Mouse (Mus musculus): ENCODE measurements around the gene Calhm1. TPM values are rescaled to one million over a fixed set of nuclear protein-coding genes. Genes with fewer than 3 reads are reported as not detected.

Calhm1 gene
- polyA plus RNA-seq, 1 experiment from 2014 or later = not detected

GRCm38 (mm10) chr19:47175472-47175871, 31.4 kb upstream of the Calhm1 start:
- Histone ChIP-seq H3K9ac (no peak overlapping the region), H3K27ac (no peak overlapping the region), H3K36me3 (no peaks in the 10 kb centered on the region), H3K4me2 (no peak overlapping the region), H3K4me1 (peaks cover 11% of the 10 kb centered on the region), H3K9me3 (no peaks in the 10 kb centered on the region), H3K27me3 (replicated peaks) (peaks cover 19% of the 10 kb centered on the region), H3K4me3 (replicated peaks) (no peak overlapping the region)
- no peak for ATAC-seq (ENCODE audit: insufficient read depth, low FRiP score, low read depth)
- WGBS = 58% methylated on average over 2 of the region's 2 CpGs

- peaks cover 11% of the 10 kb centered on the region; the same call in 1 of the 2 replicates for H3K27me3 ChIP-seq (replicated peaks)
- no peaks in the 10 kb centered on the region for H3K36me3 ChIP-seq
- 55% methylated on average over 3 of the region's 3 CpGs for WGBS
- no peak overlapping the region for H3K4me2 ChIP-seq
- no peak for ATAC-seq (ENCODE audit: insufficient read depth, low FRiP score, low read depth)
- peaks cover 8% of the 10 kb centered on the region for H3K4me1 ChIP-seq
- no peak overlapping the region for H3K4me3 ChIP-seq (replicated peaks)
- no peaks in the 10 kb centered on the region for H3K9me3 ChIP-seq
- H3K9ac ChIP-seq = no peak overlapping the region
- H3K27ac ChIP-seq = no peak overlapping the region
Measured at GRCm38 (mm10) chr19:47174515-47174914, 30.5 kb upstream of the Calhm1 start.

- Histone ChIP-seq H3K36me3 (no peaks in the 10 kb centered on the region), H3K4me3 (replicated peaks) (no peak overlapping the region), H3K4me2 (peak overlapping the region; percentile 41), H3K9ac (no peak overlapping the region), H3K27me3 (replicated peaks) (no peaks in the 10 kb centered on the region), H3K4me1 (peaks cover 13% of the 10 kb centered on the region; the same call in 1 of the 2 replicates), H3K27ac (no peak overlapping the region), H3K9me3 (no peaks in the 10 kb centered on the region)
- no peak; the same call in 1 of the 2 replicates for ATAC-seq (ENCODE audit: insufficient read depth, low FRiP score, low read depth)
- 25% methylated on average over 11 of the region's 11 CpGs for WGBS
Measured at GRCm38 (mm10) chr19:47168793-47169412, 24.8 kb upstream of the Calhm1 start.

GRCm38 (mm10) chr19:47168223-47168622, 24.2 kb upstream of the Calhm1 start:
- WGBS = 8% methylated on average over 13 of the region's 13 CpGs
- H3K9ac ChIP-seq = no peak overlapping the region
- no peak for ATAC-seq (ENCODE audit: insufficient read depth, low FRiP score, low read depth)

GRCm38 (mm10) chr19:47167617-47168214, 23.7 kb upstream of the Calhm1 start:
- no peaks in the 10 kb centered on the region for H3K9me3 ChIP-seq
- H3K27ac ChIP-seq = no peak overlapping the region
- no peaks in the 10 kb centered on the region for H3K27me3 ChIP-seq (replicated peaks)
- 41% methylated on average over 7 of the region's 7 CpGs for WGBS
- peak overlapping the region; percentile 41; the same call in 1 of the 2 replicates for H3K4me2 ChIP-seq
- H3K4me3 ChIP-seq (replicated peaks) = no peak overlapping the region
- no peak overlapping the region for H3K9ac ChIP-seq
- peaks cover 13% of the 10 kb centered on the region; the same call in 1 of the 2 replicates for H3K4me1 ChIP-seq
- ATAC-seq (ENCODE audit: insufficient read depth, low FRiP score, low read depth) = no peak; the same call in 1 of the 2 replicates
- H3K36me3 ChIP-seq = no peaks in the 10 kb centered on the region

More at GRCm38 (mm10) chr19:47168223-47168622, 24.2 kb upstream of the Calhm1 start:
- H3K4me2 ChIP-seq = peak overlapping the region; percentile 41
- peaks cover 13% of the 10 kb centered on the region; the same call in 1 of the 2 replicates for H3K4me1 ChIP-seq
- H3K36me3 ChIP-seq = no peaks in the 10 kb centered on the region
- no peaks in the 10 kb centered on the region for H3K9me3 ChIP-seq
- H3K27me3 ChIP-seq (replicated peaks) = no peaks in the 10 kb centered on the region
- no peak overlapping the region for H3K27ac ChIP-seq
- no peak overlapping the region for H3K4me3 ChIP-seq (replicated peaks)

- Histone ChIP-seq H3K27me3 (replicated peaks) (no peaks in the 10 kb centered on the region), H3K4me3 (replicated peaks) (no peak overlapping the region), H3K4me2 (no peak overlapping the region), H3K9me3 (no peaks in the 10 kb centered on the region), H3K27ac (no peak overlapping the region), H3K4me1 (peaks cover 13% of the 10 kb centered on the region; the same call in 1 of the 2 replicates), H3K36me3 (no peaks in the 10 kb centered on the region), H3K9ac (no peak overlapping the region)
- ATAC-seq (ENCODE audit: insufficient read depth, low FRiP score, low read depth) = no peak
- WGBS = 36% methylated on average over 3 of the region's 3 CpGs
Measured at GRCm38 (mm10) chr19:47166758-47167157, 22.7 kb upstream of the Calhm1 start.

- peaks cover 7% of the 10 kb centered on the region; the same call in 1 of the 2 replicates for H3K4me1 ChIP-seq
- H3K4me3 ChIP-seq (replicated peaks) = no peak overlapping the region
- no peaks in the 10 kb centered on the region for H3K27me3 ChIP-seq (replicated peaks)
- WGBS = 93% methylated on average over 6 of the region's 6 CpGs
- H3K36me3 ChIP-seq = no peaks in the 10 kb centered on the region
- H3K4me2 ChIP-seq = no peak overlapping the region
- H3K27ac ChIP-seq = no peak overlapping the region
- ATAC-seq (ENCODE audit: insufficient read depth, low FRiP score, low read depth) = no peak
- H3K9ac ChIP-seq = no peak overlapping the region
- no peaks in the 10 kb centered on the region for H3K9me3 ChIP-seq
Measured at GRCm38 (mm10) chr19:47163176-47163744, 19.2 kb upstream of the Calhm1 start.

GRCm38 (mm10) chr19:47161669-47162068, 17.6 kb upstream of the Calhm1 start:
- Histone ChIP-seq H3K9ac (no peak overlapping the region), H3K27ac (no peak overlapping the region), H3K9me3 (no peaks in the 10 kb centered on the region), H3K4me1 (no peaks in the 10 kb centered on the region; the same call in 1 of the 2 replicates), H3K27me3 (replicated peaks) (no peaks in the 10 kb centered on the region), H3K36me3 (no peaks in the 10 kb centered on the region), H3K4me2 (no peak overlapping the region), H3K4me3 (replicated peaks) (no peak overlapping the region)
- WGBS = 56% methylated on average over 4 of the region's 4 CpGs
- no peak for ATAC-seq (ENCODE audit: insufficient read depth, low FRiP score, low read depth)

GRCm38 (mm10) chr19:47157664-47158063, 13.6 kb upstream of the Calhm1 start, which contains the start of gene Calhm3:
Calhm3 (minus strand) TSS chr19:47157764.
- no peaks in the 10 kb centered on the region for H3K27me3 ChIP-seq (replicated peaks)
- 81% methylated on average over 11 of the region's 11 CpGs for WGBS
- no peaks in the 10 kb centered on the region for H3K4me1 ChIP-seq
- H3K9me3 ChIP-seq = no peaks in the 10 kb centered on the region
- no peaks in the 10 kb centered on the region for H3K36me3 ChIP-seq
- H3K4me3 ChIP-seq (replicated peaks) = no peak within 1 kb of the TSS
- no peak within 1 kb of the TSS for H3K9ac ChIP-seq
- H3K4me2 ChIP-seq = no peak within 1 kb of the TSS
- no peak for ATAC-seq (ENCODE audit: insufficient read depth, low FRiP score, low read depth)
- no peak within 1 kb of the TSS for H3K27ac ChIP-seq

GRCm38 (mm10) chr19:47153767-47154166, 9.7 kb upstream of the Calhm1 start:
- Histone ChIP-seq H3K9me3 (no peaks in the 10 kb centered on the region), H3K4me1 (no peaks in the 10 kb centered on the region), H3K27me3 (replicated peaks) (no peaks in the 10 kb centered on the region; the same call in 1 of the 2 replicates), H3K36me3 (no peaks in the 10 kb centered on the region), H3K4me2 (no peak overlapping the region), H3K9ac (no peak overlapping the region), H3K4me3 (replicated peaks) (no peak overlapping the region), H3K27ac (no peak overlapping the region)
- 91% methylated on average over 7 of the region's 7 CpGs for WGBS
- ATAC-seq (ENCODE audit: insufficient read depth, low FRiP score, low read depth) = no peak

GRCm38 (mm10) chr19:47152062-47152369, 8.0 kb upstream of the Calhm1 start:
- H3K9ac ChIP-seq = no peak overlapping the region
- peak overlapping the region; percentile 50 for H3K4me2 ChIP-seq
- H3K4me3 ChIP-seq (replicated peaks) = peak overlapping the region; percentile 22; the same call in 1 of the 2 replicates
- H3K27ac ChIP-seq = no peak overlapping the region
- H3K4me1 ChIP-seq = no peaks in the 10 kb centered on the region
- no peaks in the 10 kb centered on the region for H3K36me3 ChIP-seq
- H3K27me3 ChIP-seq (replicated peaks) = no peaks in the 10 kb centered on the region; the same call in 1 of the 2 replicates
- 64% methylated on average over 12 of the region's 12 CpGs for WGBS
- H3K9me3 ChIP-seq = no peaks in the 10 kb centered on the region
- no peak for ATAC-seq (ENCODE audit: insufficient read depth, low FRiP score, low read depth)
